Mouse (Mus musculus) mammary gland, adult 2 months (tissue): Measurements from ENCODE around the gene Slc45a1. TPM values are rescaled to one million over a fixed set of nuclear protein-coding genes. Genes with fewer than 3 reads are reported as not detected.

ENCODE experiments used
- polyA plus RNA-seq: library from polyadenylated mRNA; depleted of rRNA; stranded (reverse); fragments of >200 nt; gene quantifications from 2 replicates; pipeline ENCODE4 v1.2.3, GENCODE M21; 2012; ENCODE audit warnings: low replicate concordance; rRNA removed

Gene Slc45a1
- polyA plus RNA-seq: 0.03 TPM in 1 of 2 replicates, not detected in the other

DNA sequence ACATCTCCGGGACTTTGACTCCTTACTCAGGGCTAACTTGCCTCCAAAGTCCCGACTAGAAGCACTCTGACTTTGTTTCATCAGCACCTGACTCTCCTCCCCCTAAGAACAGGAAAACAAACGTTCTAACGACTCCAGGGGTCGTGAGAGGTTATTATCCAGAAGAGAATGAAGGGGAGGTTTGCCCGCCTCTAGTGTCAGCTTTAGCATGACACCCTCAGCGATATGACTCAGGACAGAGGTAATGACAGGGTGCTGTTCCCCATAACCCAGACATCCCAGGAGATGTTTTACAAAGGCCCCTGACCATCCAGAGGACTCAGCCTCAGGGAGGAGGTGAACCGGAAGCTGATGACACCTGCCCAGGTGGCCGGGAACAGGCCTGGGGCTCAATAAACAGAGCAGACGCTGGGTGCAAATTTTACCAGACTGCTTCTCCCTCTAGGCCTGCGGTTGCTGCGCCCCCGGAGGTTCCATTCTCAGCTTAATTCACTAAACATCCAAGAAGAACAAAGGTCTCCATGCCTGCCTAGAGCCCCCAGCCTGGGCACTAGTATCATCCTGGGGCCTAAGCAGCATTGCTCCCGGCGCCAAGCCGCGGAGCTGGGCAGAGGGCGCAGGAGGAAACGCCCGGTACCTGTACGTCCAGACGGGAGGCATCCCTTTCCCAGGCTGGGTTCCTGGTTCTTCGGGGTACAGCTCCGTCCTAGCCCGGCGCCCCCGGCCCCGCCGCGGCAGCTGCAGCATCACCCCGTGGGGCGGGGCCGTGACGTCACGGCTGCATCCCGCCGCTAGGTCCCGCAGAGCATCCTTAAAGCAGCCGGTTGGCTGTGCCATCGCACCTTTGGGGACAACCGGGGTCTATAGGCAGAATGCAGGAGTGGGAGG is at the start of gene Slc45a1:
TSS of gene Slc45a1 (minus strand) at position 785 of the 888 bp plus-strand sequence.

Other genes with a start within 250 kb of the Slc45a1 start
- 19.6 and 35.3 TPM in 2 replicates for gene Errfi1, start 201.7 kb upstream of the Slc45a1 start, polyA plus RNA-seq